Mouse (Mus musculus): ENCODE results near the gene Muc3. TPM values are rescaled to one million over a fixed set of nuclear protein-coding genes. Genes with fewer than 3 reads are reported as not detected.
A peak's percentile ranks its signal among the peaks of the same experiment; 100 is the strongest.

Muc3 gene
- polyA plus RNA-seq, 1 experiment from 2014 or later: not detected

DNA sequence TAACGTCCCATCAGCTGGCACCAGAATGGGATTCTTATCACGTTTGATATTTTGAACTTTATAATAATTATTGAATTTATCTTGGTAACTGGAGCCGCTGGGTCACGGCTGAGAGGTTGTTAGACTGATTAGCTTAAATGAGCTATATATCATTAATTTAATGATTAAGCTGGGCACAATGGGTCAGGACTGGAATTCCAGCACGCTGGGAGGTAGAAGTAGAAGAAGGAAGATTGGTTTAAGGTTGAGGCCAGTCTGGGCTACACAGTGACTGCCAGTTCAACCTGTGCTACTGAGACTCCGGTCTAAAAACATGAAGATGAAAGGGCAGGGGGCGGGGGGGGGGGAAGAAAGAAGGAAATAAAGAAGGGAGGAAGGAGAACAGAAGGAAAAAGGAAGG is 22.4 kb upstream of the Muc3 start:
- ATAC-seq (ENCODE audit: insufficient read depth, low FRiP score, low TSS enrichment): no peak
- H3K27ac ChIP-seq (ENCODE audit: low read depth, low read length): no peak overlapping the region
- no peak overlapping the region for H3K4me3 ChIP-seq (ENCODE audit: low read depth, low read length)
- WGBS: 70% methylated on average over 7 of the region's 7 CpGs
- DNase-seq (ENCODE audit: low spot score): no peak
- no peak overlapping the region for H3K4me2 ChIP-seq (ENCODE audit: low read depth)
- H3K9me3 ChIP-seq (ENCODE audit: control insufficient read depth, low read length): no peaks in the 10 kb centered on the region
- no peaks in the 10 kb centered on the region for H3K4me1 ChIP-seq (ENCODE audit: control insufficient read depth, insufficient read depth, low read length)
- no peak overlapping the region for H3K9ac ChIP-seq (ENCODE audit: low read length)
- no peaks in the 10 kb centered on the region for H3K36me3 ChIP-seq (ENCODE audit: control insufficient read depth, insufficient read depth, low read length)
- H3K27me3 ChIP-seq (ENCODE audit: control insufficient read depth, insufficient read depth, low read length): no peaks in the 10 kb centered on the region

DNA sequence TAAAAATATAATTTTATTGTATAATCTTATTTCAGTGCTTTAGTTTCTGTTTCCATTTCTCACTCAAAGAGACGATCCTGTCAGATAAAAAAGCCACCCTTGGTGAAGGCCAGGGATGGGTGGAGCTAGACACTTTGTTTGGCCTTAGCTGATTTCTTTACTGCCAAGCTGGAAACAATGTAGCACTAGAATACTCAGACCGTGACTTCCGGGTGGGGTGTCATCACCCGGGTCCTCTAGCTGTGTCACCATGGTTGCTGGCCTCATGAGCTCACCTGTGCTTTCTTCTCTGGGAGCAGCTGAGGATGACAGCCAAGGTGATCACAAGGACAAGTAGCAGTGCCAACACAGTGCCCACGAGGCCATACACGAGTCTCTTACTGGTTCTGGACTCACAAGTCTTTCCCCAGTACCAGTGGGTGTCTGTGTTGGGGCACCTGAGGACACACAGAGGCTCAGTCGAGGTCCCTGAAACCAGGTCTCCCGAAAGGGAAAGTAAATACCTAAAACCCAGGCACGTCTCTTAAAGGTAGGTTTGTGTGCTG is 21.8 kb upstream of the Muc3 start:
- 75% methylated on average over 9 of the region's 9 CpGs for WGBS
- Histone ChIP-seq H3K4me2 (ENCODE audit: low read depth) (no peak overlapping the region), H3K36me3 (ENCODE audit: control insufficient read depth, insufficient read depth, low read length) (no peaks in the 10 kb centered on the region), H3K27ac (ENCODE audit: low read depth, low read length) (no peak overlapping the region), H3K9me3 (ENCODE audit: control insufficient read depth, low read length) (no peaks in the 10 kb centered on the region), H3K27me3 (ENCODE audit: control insufficient read depth, insufficient read depth, low read length) (no peaks in the 10 kb centered on the region), H3K4me1 (ENCODE audit: control insufficient read depth, insufficient read depth, low read length) (no peaks in the 10 kb centered on the region), H3K9ac (ENCODE audit: low read length) (no peak overlapping the region), H3K4me3 (ENCODE audit: low read depth, low read length) (no peak overlapping the region)
- ATAC-seq (ENCODE audit: insufficient read depth, low FRiP score, low TSS enrichment): no peak
- no peak for DNase-seq (ENCODE audit: low spot score)

DNA sequence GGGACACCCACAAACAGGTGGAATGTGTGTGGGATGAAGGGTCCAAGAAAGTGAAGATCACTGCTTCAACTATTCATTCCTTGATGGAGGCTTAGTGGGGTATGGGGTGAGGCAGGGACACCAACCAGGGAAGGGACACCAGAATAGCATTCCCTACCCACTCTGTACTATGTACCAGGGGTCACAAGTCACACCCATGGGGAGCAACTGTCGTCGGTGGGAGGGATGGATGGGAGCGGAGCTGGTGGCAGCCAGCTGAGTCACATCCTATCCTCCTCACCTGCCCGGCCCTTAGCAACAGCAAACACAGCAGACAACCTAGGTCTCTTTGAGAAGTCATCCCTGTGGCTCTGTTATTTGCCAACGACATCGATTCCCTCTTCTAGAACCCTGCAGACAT is 18.4 kb upstream of the Muc3 start:
- Histone ChIP-seq H3K27me3 (ENCODE audit: control insufficient read depth, insufficient read depth, low read length) (no peaks in the 10 kb centered on the region), H3K9me3 (ENCODE audit: control insufficient read depth, low read length) (no peaks in the 10 kb centered on the region), H3K4me3 (ENCODE audit: low read depth, low read length) (no peak overlapping the region), H3K4me1 (ENCODE audit: control insufficient read depth, insufficient read depth, low read length) (no peaks in the 10 kb centered on the region), H3K27ac (ENCODE audit: low read depth, low read length) (no peak overlapping the region), H3K4me2 (ENCODE audit: low read depth) (no peak overlapping the region), H3K36me3 (ENCODE audit: control insufficient read depth, insufficient read depth, low read length) (no peaks in the 10 kb centered on the region), H3K9ac (ENCODE audit: low read length) (no peak overlapping the region)
- ATAC-seq (ENCODE audit: insufficient read depth, low FRiP score, low TSS enrichment) (no peak), DNase-seq (ENCODE audit: low spot score) (no peak)
- WGBS: 72% methylated on average over 6 of the region's 6 CpGs

DNA sequence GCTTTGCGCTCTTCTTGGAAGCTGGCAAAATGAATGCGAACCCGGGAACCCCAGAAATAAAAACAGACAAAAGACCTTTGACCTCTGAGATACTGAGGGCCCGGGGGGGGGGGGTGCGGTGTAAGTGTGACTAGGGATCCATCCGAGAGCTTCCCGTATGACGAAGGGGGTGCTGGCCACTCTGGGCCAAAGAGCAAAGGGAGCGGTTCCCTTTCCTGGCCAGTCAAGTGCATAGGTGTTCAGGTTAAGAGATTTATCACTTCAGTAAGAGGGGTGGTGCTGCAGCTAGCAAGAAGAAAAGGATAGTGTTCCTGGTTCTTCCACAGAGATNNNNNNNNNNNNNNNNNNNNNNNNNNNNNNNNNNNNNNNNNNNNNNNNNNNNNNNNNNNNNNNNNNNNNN is 16.9 kb upstream of the Muc3 start:
- H3K36me3 ChIP-seq (ENCODE audit: control insufficient read depth, insufficient read depth, low read length): no peaks in the 10 kb centered on the region
- no peak overlapping the region for H3K9ac ChIP-seq (ENCODE audit: low read length)
- ATAC-seq (ENCODE audit: insufficient read depth, low FRiP score, low TSS enrichment) (no peak), DNase-seq (ENCODE audit: low spot score) (no peak)
- H3K27me3 ChIP-seq (ENCODE audit: control insufficient read depth, insufficient read depth, low read length): no peaks in the 10 kb centered on the region
- H3K9me3 ChIP-seq (ENCODE audit: control insufficient read depth, low read length): no peaks in the 10 kb centered on the region
- H3K4me1 ChIP-seq (ENCODE audit: control insufficient read depth, insufficient read depth, low read length): no peaks in the 10 kb centered on the region
- H3K27ac ChIP-seq (ENCODE audit: low read depth, low read length): no peak overlapping the region
- WGBS: 82% methylated on average over 9 of the region's 9 CpGs
- no peak overlapping the region for H3K4me2 ChIP-seq (ENCODE audit: low read depth)
- H3K4me3 ChIP-seq (ENCODE audit: low read depth, low read length): no peak overlapping the region

DNA sequence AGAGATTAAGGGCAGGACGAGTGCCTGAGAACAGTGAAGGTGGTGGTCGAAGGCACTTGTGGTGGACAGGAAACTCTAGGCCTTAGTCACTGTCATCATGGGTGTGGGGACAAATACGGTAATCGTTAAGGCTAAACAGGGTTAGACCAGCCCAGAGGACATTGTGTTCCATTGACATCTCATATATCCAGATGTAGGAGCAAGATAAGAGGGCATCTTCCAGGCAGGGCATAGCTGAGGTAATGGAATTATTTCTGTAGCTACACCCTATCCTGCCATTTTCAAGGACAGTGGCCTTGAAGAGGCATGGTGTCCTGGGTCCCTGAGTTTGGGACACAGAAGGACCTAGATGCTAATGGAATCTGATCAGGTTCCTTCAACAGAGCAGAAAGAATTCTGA is 12.7 kb upstream of the Muc3 start:
- Histone ChIP-seq H3K4me1 (ENCODE audit: control insufficient read depth, insufficient read depth, low read length) (no peaks in the 10 kb centered on the region), H3K9me3 (ENCODE audit: control insufficient read depth, low read length) (0 out of 2 replicates have a peak, but pooled peaks cover 1% of the 10 kb centered on the region), H3K4me2 (ENCODE audit: low read depth) (no peak overlapping the region), H3K9ac (ENCODE audit: low read length) (no peak overlapping the region), H3K27me3 (ENCODE audit: control insufficient read depth, insufficient read depth, low read length) (no peaks in the 10 kb centered on the region), H3K36me3 (ENCODE audit: control insufficient read depth, insufficient read depth, low read length) (no peaks in the 10 kb centered on the region), H3K4me3 (ENCODE audit: low read depth, low read length) (no peak overlapping the region), H3K27ac (ENCODE audit: low read depth, low read length) (no peak overlapping the region)
- WGBS: 91% methylated on average over 4 of the region's 4 CpGs
- ATAC-seq (ENCODE audit: insufficient read depth, low FRiP score, low TSS enrichment) (no peak), DNase-seq (ENCODE audit: low spot score) (no peak)

DNA sequence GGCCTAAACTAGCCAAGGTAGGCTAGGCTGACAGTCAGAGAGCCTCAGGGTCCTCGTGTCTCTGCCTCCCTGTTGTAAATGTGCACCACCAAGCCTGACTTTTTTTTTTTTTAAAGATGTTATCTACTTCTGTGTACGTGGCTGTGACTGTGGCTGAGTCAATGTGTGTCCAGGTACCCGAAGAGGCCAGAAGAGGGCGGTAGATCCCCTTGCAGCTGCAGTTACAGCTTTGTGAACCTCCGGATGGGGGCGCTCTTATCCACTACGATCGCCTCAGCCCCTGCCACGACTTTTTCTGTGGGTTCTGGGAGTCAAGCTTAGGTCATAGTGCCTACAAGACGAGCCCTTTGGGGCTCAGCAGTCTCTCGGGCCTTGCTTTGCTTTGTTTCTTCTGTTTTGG is 10.3 kb upstream of the Muc3 start:
- peak; percentile 16 for DNase-seq (ENCODE audit: low spot score)

DNA sequence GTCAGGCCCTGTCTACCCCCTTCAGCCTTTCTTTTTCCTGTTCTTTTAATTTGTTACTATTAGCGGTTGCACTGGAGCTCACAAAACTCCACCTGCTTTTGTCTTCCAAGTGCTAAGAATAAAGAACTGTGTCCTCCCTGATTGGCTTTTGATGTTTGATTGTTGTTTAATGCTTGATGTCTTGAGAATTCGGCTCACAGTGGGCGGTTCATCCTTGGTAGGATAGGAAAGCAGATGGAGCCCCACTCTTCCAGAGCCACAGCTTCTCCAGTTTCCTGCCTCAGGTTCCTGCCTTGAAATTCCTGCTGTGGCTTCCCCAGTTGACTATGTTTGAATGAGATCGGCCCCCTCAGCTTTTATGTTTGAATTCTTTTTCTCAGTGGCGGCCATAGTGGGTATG is 4.2 kb upstream of the Muc3 start:
- no peaks in the 10 kb centered on the region for H3K4me1 ChIP-seq (ENCODE audit: control insufficient read depth, insufficient read depth, low read length)
- 91% methylated on average over 5 of the region's 5 CpGs for WGBS
- H3K27ac ChIP-seq (ENCODE audit: low read depth, low read length): no peak overlapping the region
- H3K27me3 ChIP-seq (ENCODE audit: control insufficient read depth, insufficient read depth, low read length): no peaks in the 10 kb centered on the region
- no peak overlapping the region for H3K4me2 ChIP-seq (ENCODE audit: low read depth)
- DNase-seq (ENCODE audit: low spot score) (no peak), ATAC-seq (ENCODE audit: insufficient read depth, low FRiP score, low TSS enrichment) (no peak)
- H3K9me3 ChIP-seq (ENCODE audit: control insufficient read depth, low read length): peaks cover 5% of the 10 kb centered on the region
- H3K9ac ChIP-seq (ENCODE audit: low read length): no peak overlapping the region
- H3K4me3 ChIP-seq (ENCODE audit: low read depth, low read length): no peak overlapping the region
- no peaks in the 10 kb centered on the region for H3K36me3 ChIP-seq (ENCODE audit: control insufficient read depth, insufficient read depth, low read length)

More for the DNA sequence above, 10.3 kb upstream of the Muc3 start:
- Histone ChIP-seq H3K4me2 (ENCODE audit: low read depth) (no peak overlapping the region), H3K9me3 (ENCODE audit: control insufficient read depth, low read length) (0 out of 2 replicates have a peak, but pooled peaks cover 3% of the 10 kb centered on the region), H3K27ac (ENCODE audit: low read depth, low read length) (no peak overlapping the region), H3K4me1 (ENCODE audit: control insufficient read depth, insufficient read depth, low read length) (no peaks in the 10 kb centered on the region), H3K4me3 (ENCODE audit: low read depth, low read length) (no peak overlapping the region), H3K36me3 (ENCODE audit: control insufficient read depth, insufficient read depth, low read length) (no peaks in the 10 kb centered on the region), H3K9ac (ENCODE audit: low read length) (no peak overlapping the region), H3K27me3 (ENCODE audit: control insufficient read depth, insufficient read depth, low read length) (no peaks in the 10 kb centered on the region)
- WGBS: 34% methylated on average over 11 of the region's 11 CpGs
- ATAC-seq (ENCODE audit: insufficient read depth, low FRiP score, low TSS enrichment): no peak

DNA sequence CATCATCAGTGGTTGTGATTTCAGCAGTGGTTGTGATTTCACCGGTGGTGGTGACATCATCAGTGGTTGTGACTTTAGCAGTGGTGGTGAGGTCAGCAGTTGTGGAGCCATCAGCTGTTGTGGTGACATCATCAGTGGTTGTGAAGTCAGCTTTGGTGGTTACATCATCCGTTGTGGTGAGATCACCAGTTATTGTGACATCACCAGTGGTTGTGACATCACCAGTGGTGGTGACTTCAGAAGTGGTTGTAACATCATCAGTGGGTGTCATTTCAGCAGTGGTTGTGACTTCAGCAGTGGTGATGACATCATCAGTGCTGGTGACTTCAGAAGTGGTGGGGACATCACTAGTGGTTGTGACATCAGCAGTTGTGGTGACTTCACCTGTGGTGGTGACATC is 3.5 kb upstream of the Muc3 start:
- no peak overlapping the region for H3K27ac ChIP-seq (ENCODE audit: low read depth, low read length)
- no peaks in the 10 kb centered on the region for H3K36me3 ChIP-seq (ENCODE audit: control insufficient read depth, insufficient read depth, low read length)
- no peak overlapping the region for H3K9ac ChIP-seq (ENCODE audit: low read length)
- no peaks in the 10 kb centered on the region for H3K27me3 ChIP-seq (ENCODE audit: control insufficient read depth, insufficient read depth, low read length)
- ATAC-seq (ENCODE audit: insufficient read depth, low FRiP score, low TSS enrichment) (no peak), DNase-seq (ENCODE audit: low spot score) (peak; percentile 50)
- 61% methylated on average over 2 of the region's 2 CpGs for WGBS
- H3K4me1 ChIP-seq (ENCODE audit: control insufficient read depth, insufficient read depth, low read length): no peaks in the 10 kb centered on the region
- no peak overlapping the region for H3K4me3 ChIP-seq (ENCODE audit: low read depth, low read length)
- no peak overlapping the region for H3K4me2 ChIP-seq (ENCODE audit: low read depth)
- peaks cover 5% of the 10 kb centered on the region for H3K9me3 ChIP-seq (ENCODE audit: control insufficient read depth, low read length)

DNA sequence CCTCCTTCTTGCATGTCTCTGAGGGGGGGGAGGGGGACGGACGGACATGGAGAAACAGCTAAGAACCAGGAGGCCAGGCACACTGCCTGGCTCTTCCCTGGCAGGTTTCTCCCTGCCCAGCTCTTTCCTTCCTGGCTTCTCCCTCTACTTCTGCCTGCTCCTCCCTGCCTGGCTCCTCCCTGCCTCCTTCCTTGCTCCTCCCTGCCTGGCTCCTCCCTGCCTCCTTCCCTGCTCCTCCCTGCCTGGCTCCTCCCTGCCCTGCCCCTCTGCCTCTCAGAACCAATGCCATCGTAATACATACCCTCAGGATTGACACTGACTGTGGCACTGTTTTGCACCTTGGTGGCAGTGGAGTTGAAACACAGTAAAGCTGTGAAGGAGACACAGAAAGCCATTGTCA is 8.3 kb downstream of the Muc3 start:
- no peaks in the 10 kb centered on the region for H3K27me3 ChIP-seq (ENCODE audit: control insufficient read depth, insufficient read depth, low read length)
- no peak overlapping the region for H3K27ac ChIP-seq (ENCODE audit: low read depth, low read length)
- no peaks in the 10 kb centered on the region for H3K9me3 ChIP-seq (ENCODE audit: control insufficient read depth, low read length)
- H3K4me3 ChIP-seq (ENCODE audit: low read depth, low read length): no peak overlapping the region
- no peaks in the 10 kb centered on the region for H3K4me1 ChIP-seq (ENCODE audit: control insufficient read depth, insufficient read depth, low read length)
- no peak overlapping the region for H3K9ac ChIP-seq (ENCODE audit: low read length)
- 49% methylated on average over 3 of the region's 3 CpGs for WGBS
- no peak overlapping the region for H3K4me2 ChIP-seq (ENCODE audit: low read depth)
- no peaks in the 10 kb centered on the region for H3K36me3 ChIP-seq (ENCODE audit: control insufficient read depth, insufficient read depth, low read length)
- ATAC-seq (ENCODE audit: insufficient read depth, low FRiP score, low TSS enrichment): no peak
- DNase-seq (ENCODE audit: low spot score): no peak

Measured in neural tube, embryonic 11.5 days (tissue).